Mouse (Mus musculus): ENCODE measurements at regions not wholly inside any gene's neighbourhood (a gene's known extent, or its start where the extent isn't known, plus 50 kb on each side); places are given as distances from the start of the nearest gene placed in this dataset.

DNA sequence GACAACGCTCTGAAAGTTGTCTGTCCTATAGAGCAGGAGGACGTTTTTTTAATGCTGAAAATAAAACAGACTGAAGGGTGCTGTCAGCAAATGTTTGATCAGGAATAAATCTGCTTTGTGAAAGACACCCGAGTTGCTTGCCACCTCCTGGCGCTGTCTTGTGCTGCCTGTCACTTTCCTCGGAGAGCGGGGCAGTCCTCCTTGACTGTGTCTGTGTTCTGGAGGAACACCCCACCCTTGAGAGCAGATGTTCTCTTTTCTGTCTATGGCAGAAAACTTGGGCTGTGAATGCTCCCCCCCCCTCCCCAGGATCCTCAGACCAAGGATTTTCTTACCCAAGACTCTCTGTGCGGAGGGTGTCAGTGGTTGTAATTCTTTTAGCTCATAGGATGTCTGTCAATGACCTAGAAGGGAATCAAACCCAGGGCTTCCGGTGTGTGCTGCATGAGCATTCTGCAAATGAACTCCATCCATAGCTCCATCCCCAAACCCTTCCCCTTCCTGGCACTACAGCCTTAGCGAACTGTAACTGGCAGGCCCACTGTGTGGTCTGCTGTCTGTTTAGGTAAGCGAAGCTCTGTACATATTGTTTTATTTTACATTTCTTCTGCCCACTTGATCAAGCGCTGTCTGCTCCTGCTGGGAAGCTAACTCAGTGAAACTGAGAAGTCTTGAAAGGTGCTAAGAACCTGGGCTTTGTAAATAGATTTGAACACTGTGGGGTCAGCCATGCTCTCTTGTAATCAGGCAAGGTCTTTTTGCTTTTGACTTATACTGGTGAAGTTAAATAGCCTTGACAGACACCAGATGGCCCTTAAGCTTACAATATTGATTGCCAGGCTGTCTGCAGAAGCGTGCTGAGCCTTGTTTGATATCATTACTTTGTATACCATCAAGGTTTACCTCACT, 53.0 kb upstream of the Bach1 start:
- Histone ChIP-seq H3K4me3 (replicated peaks) (no peak overlapping the region), H3K27me3 (replicated peaks) (no peaks in the 10 kb centered on the region), H3K4me1 (0 out of 2 replicates have a peak, but pooled peaks cover 9% of the 10 kb centered on the region), H3K9me3 (no peaks in the 10 kb centered on the region), H3K36me3 (no peaks in the 10 kb centered on the region), H3K27ac (peak overlapping the region; percentile 32; the same call in 1 of the 2 replicates), H3K4me2 (no peak overlapping the region), H3K9ac (no peak overlapping the region)
- ATAC-seq (ENCODE audit: insufficient read depth, low FRiP score, low read depth) = no peak
- WGBS = 40% methylated on average over 12 of the region's 12 CpGs

DNA sequence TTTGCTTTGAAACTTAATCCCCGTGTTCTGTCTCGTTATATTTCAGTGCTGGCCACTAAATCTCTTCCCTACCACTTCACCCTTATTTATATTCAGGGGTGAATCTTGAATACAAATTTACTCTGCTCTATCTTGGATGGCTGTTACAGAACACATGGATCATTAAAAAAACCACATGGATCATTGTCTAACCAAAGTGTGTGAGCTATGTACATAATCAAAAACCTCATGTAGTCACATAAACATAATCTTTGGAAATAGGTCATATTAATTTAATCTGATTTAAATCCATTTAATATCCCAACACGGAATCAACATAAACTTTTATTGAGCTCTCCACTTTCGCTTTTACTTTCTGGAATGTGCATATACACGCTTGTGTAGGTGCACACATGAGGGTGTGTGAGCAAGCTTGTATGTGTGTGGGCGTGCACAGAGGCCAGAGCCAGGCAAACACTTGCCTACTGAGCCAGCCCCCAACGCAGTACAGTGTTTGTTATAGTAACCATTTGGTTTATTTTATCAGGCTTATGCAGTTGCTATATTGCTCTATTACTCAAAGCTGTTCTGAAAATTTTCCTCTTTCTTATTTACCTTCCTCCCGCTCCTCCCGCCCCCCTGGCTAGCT, 52.2 kb upstream of the Bach1 start:
- 42% methylated on average over 9 of the region's 9 CpGs for WGBS
- Histone ChIP-seq H3K4me1 (0 out of 2 replicates have a peak, but pooled peaks cover 9% of the 10 kb centered on the region), H3K4me3 (replicated peaks) (no peak overlapping the region), H3K4me2 (0 out of 2 replicates have a peak overlapping the region, but pooled peaks have one; percentile 1), H3K9me3 (no peaks in the 10 kb centered on the region), H3K9ac (no peak overlapping the region), H3K27ac (no peak overlapping the region), H3K27me3 (replicated peaks) (no peaks in the 10 kb centered on the region), H3K36me3 (no peaks in the 10 kb centered on the region)
- ATAC-seq (ENCODE audit: insufficient read depth, low FRiP score, low read depth) = no peak; the same call in 1 of the 2 replicates
